Mouse (Mus musculus) heart, postnatal 0 days (tissue): ENCODE measurements at regions not wholly inside any gene's neighbourhood (a gene's known extent, or its start where the extent isn't known, plus 50 kb on each side); places are given as distances from the start of the nearest gene placed in this dataset.

Source experiments
- CTCF ChIP-seq: IDR thresholded peaks from 2 replicates; pipeline ENCODE4 v1.5.1; 2016; ENCODE audit warnings: antibody characterized with exemption, control low read depth, low read depth
- EP300 ChIP-seq: IDR thresholded peaks from 2 replicates; pipeline ENCODE4 v1.6.1; 2016; ENCODE audit warnings: antibody characterized with exemption, low read depth

GRCm38 (mm10) chr16:77268926-77269325, 255.4 kb downstream of the Usp25 start:
- TF ChIP-seq CTCF (no peak), EP300 (no peak)
